Mouse (Mus musculus): ENCODE measurements around the gene Olfr1226.
"Not testable (repeated sequence)": the region's sequence is repeated elsewhere in the genome, so short reads cannot be mapped to it uniquely, and the experiment has no call there.

Gene Olfr1226

GRCm38 (mm10) chr2:89199948-89200347 is at the start of gene Olfr1226:
Gene Olfr1226, minus strand, starts transcription at chr2:89200048.
- in situ Hi-C loops (cut with MboI; ENCODE audit: low sequenced_read_pairs): no loop called here

GRCm38 (mm10) chr2:89196325-89196982 is 3.4 kb downstream of the Olfr1226 start:
- in situ Hi-C loops (cut with MboI; ENCODE audit: low sequenced_read_pairs): no loop called here

- in situ Hi-C loops (cut with MboI; ENCODE audit: low sequenced_read_pairs): no loop called here
Observed at GRCm38 (mm10) chr2:89174569-89174968, 25.3 kb downstream of the Olfr1226 start, which contains the start of gene Olfr1225. Gene Olfr1225, minus strand, starts transcription at chr2:89174669.

- in situ Hi-C loops (cut with MboI; ENCODE audit: low sequenced_read_pairs): not testable (repeated sequence)
Observed at GRCm38 (mm10) chr2:89164711-89165110, 35.1 kb downstream of the Olfr1226 start.

GRCm38 (mm10) chr2:89163991-89164390 is 35.9 kb downstream of the Olfr1226 start, which contains the start of gene Olfr1224-ps1:
Gene Olfr1224-ps1, minus strand, starts transcription at chr2:89164091.
- in situ Hi-C loops (cut with MboI; ENCODE audit: low sequenced_read_pairs): not testable (repeated sequence)

GRCm38 (mm10) chr2:89151460-89151859 is 48.4 kb downstream of the Olfr1226 start, which contains the start of gene Olfr1223:
Gene Olfr1223, minus strand, starts transcription at chr2:89151560.
- in situ Hi-C loops (cut with MboI; ENCODE audit: low sequenced_read_pairs): no loop called here

Measured in CH12F3 (cell line).